Mouse (Mus musculus): ENCODE data around the gene Ipo8.

- no peak for TF ChIP-seq CTCF (IDR thresholded peaks at IDR 0.05; ENCODE audit: low read depth, low read length)
- no peak for TF ChIP-seq POLR2A (IDR thresholded peaks at IDR 0.05; ENCODE audit: borderline replicate concordance, low read depth, low read length)
Observed at GRCm38 (mm10) chr6:148841760-148842159, 10.5 kb upstream of the Ipo8 start.
